Mouse (Mus musculus) heart, adult 9 months (tissue): Measurements from ENCODE around the gene Lrrc28.

Source experiments
- DNase-seq, 2 experiments: peaks; one replicate each; pipeline ENCODE4 v3.0.0; 2022; ENCODE audit warnings: low spot score in 2 of 2

Lrrc28 gene

DNA sequence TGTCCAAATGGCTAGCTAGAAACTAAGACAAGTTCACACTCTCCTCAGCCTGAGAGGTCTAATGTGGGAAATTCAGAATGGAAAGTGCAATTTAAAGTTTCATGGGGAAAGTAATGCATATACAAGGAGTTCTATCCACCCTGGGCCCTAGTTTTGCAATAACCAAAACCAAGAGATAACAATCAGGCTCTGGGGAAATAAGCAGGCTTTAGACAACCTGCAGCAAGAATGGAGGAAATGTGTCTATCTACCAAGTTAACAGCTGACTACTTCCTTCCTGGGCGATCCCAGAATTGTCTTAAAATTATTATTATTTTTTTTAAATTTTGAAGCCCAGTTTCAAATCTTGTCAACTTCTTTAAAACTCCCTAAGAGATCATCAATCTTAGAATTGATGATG, 48.7 kb downstream of the Lrrc28 start:
- DNase-seq = no peak

DNA sequence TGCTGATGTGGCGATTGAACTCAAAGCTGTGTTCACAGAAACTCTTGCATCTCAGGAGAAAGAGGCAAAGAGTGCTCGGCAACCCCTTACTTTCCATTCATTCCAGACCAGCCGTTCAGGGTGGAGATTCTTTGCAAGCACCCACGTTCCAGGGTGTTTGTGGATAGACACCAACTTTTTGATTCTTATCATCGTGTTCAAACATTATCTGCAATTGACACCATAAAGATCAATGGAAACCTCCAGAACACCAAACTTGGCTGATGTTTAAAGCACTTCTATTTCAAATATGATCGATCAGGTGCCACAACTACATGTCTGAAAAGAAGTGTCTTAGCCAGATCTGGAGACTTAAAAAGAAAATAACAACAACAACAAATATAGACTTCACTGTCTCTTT, 51.2 kb downstream of the Lrrc28 start:
- no peak for DNase-seq

- no peak for DNase-seq
Observed at GRCm38 (mm10) chr7:67592670-67593069, 52.4 kb downstream of the Lrrc28 start.

DNA sequence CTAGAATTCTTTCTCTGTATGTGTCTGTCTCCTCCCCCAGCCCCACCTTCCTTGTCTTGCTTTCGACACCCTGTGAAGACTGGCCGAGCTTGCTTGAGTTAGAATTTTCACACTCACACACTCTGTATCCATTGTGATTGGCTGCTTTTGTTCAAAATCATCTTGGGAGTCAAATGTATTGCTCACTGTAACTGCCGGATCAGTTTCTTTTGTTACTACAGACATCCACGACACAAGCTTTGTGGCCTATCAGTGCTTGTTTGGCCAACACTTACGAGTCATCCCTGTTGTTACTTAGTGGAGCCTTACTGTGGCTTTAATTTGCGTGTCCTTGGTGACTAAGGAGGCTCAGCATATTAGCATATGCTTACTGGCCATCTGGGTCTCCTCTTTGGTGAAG, 56.3 kb downstream of the Lrrc28 start:
- no peak for DNase-seq

DNA sequence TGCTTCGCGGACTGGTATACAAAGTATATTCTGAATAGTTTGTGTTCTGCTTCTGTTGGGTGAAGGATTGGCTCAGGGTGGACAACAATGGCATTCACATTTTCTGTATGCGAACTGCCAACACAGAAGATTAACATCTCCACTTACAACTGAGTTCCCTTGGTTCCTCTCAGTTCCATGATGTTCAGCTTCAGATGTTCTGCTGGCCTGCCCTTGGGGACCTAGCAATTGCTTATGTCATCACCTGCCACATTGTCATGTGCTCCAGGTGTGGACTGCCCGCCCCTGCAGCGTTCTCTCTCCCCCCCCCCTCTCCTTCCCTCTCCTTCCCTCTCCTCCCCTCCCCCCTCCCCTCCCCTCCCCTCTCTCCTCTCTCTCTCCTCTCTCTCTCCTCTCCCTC, 58.6 kb downstream of the Lrrc28 start:
- no peak for DNase-seq

DNA sequence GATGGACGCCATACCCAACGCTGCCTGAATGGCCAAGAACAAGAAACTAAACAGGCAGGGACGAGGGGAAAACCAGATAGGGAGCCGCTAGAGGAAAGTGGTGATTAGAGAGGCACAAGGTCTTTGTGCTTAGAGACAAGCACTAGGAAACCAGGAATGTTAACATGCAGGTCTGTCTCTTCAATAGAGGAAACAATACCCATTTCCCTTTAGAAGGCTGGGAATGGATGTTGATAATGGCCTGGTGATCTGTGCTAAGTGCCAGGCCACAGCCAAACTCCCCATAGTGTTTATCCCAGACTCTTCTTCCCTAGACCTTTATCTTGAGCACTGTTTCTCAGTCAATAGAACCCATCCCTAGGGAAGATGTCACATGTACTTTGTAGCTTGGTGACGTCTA, 61.2 kb downstream of the Lrrc28 start:
- DNase-seq = no peak

GRCm38 (mm10) chr7:67578783-67579482, 66.1 kb downstream of the Lrrc28 start:
- DNase-seq = no peak

- no peak for DNase-seq
Observed at GRCm38 (mm10) chr7:67578044-67578443, 67.0 kb downstream of the Lrrc28 start.

DNA sequence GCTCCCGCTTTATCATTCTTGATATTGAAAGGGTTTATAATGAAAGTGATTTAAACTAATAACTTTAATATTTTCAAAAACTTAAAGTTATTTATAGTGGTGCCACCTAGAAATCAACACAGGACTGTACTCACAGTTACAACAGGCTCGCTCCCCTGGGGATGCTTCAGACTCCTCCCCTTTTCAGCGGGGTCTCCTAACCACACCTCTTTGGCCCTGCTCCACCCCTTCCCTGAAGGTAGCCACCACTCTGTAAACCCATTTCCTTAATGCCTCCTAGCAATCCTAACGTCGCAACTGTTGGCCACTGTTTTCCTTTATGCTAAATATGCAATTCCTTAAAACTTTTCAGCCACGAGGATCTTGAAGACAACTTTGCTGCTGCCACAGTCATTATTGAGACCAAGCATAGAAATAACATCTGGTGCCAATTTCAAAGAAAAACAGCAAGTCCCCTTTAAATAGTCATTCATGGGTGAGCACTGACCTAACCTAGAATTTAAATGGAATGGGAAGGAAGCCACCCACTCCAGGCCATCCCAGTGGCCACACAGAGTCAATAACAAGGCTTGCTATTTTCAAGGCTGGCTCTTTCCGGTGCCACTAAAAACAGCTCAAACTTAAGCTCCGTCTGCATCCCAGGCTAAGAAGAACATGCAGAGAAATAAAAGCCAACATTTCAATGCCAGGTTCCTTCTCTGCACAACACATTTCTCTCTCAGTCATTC, 78.4 kb downstream of the Lrrc28 start:
- DNase-seq = peak; percentile 32 to 42

- no peak for DNase-seq
Observed at GRCm38 (mm10) chr7:67565132-67565531, 79.9 kb downstream of the Lrrc28 start.

DNA sequence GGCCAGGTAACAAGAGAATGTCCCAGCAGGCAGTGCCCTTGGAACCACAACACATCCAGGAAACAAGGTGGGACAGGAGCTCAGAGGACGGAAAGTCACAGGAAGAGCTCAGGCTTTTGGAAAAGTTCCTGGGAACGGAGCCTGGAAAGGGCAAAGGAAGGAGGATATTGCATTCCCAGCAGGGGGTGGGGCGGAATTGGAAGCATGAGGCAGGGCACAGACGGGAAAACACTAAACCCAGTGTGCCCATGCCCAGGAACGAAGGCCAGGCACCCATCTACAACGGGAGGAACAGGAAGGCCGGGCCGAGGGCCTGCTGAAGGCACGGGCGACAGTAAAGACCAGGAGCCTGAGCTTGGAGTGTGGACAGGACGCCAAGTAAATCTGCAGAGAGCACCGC, 82.9 kb downstream of the Lrrc28 start:
- DNase-seq = peak; percentile 73 to 80

DNA sequence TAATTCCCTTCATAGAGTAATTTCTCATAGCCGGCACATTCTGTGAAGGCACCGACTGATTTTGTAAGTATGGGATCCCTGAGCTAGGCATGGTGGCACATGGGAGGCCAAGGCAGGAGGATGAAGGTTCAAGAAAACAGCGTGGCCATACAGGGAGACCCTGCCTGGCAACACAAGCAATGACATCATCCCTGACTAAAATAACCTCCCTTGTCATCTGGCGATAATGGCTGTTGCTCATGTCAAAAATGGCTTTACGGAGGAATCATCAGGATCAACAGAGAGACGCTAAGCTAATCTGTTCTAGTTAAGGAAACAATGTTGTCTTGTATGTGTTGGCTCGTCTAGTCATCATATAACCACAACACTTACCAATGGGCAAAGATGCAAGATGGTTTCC, 85.6 kb downstream of the Lrrc28 start:
- DNase-seq = no peak

DNA sequence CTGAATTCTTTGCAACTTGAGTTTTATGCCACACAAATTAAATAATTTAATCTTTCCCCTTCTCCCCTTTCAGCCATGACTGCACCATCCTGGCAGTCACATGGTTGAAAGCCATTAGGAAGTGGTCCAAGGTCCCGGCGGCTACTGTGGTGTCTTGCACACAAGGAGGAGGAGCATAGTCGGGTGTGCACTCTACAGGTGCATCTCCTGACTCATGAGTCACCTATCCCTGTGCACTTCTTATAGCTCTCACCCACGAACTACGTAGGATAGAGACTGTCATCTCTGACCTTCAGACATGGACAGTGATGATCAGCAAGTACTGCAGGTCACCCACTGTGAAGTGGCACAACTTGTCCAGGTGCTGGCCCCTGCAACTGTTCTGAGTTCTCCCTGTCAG, 86.8 kb downstream of the Lrrc28 start:
- DNase-seq = no peak

DNA sequence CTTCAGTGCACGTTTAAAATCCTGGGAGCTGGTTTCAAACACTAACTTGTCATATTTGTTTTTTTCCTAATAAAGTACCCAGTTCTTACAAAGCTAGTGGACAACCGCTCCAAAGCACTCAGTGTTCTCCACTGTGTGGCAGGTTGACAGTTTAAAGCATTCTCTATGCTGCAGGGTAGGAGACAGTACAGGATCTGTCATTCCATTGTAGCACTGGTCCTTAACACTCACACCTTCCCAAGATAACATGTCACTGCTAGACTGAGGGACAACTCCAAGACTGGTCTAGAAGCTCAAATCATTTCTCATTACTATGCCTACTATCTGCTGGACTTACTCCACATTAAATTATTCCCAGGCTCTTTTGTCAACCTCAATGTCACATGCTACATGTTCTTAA, 90.2 kb downstream of the Lrrc28 start:
- DNase-seq = peak in 1 of 2 experiments; percentile 25

- no peak for DNase-seq
Observed at GRCm38 (mm10) chr7:67551242-67551641, 93.8 kb downstream of the Lrrc28 start.

GRCm38 (mm10) chr7:67549073-67549561, 96.0 kb downstream of the Lrrc28 start:
- peak; percentile 83 to 89 for DNase-seq

DNA sequence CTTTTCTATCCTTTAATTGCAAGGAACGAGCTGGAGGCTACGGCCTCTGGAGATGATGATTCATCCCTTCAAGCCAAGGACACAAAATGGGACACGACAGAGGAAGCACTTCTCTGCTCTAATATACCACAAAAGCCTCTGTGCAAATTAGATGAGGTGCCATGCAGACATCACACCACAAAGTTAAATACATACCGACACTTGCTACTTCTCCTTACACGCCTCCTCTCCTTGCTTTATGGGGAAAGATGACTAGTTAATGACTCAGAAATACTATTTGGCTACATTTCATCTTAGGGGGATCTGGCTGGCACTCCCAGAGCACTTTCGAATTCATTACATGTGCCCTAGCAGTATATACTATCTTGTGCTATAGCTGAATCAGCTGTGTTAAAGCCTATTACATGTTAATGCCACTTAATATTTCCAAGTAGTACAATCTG, 96.4 kb downstream of the Lrrc28 start:
- no peak for DNase-seq

DNA sequence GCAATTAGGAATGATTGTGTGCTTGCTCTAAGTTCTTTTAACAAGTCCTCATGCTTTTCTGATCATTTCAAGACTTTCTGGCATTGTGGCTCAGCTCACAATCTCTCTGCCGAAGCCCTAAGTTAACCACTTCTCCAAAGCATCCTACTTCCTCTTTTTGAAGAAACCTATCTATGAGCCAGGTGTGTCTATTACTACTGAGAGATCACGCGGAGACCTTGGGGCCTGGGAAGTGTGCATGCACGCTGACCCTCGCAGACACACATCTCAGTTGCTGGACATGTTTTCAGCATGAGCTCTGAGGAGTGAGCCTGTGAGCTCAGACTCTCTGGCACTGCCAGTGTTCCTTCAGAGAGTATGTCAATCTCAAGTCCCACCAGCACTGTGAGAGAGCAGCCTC, 98.8 kb downstream of the Lrrc28 start:
- no peak for DNase-seq

DNA sequence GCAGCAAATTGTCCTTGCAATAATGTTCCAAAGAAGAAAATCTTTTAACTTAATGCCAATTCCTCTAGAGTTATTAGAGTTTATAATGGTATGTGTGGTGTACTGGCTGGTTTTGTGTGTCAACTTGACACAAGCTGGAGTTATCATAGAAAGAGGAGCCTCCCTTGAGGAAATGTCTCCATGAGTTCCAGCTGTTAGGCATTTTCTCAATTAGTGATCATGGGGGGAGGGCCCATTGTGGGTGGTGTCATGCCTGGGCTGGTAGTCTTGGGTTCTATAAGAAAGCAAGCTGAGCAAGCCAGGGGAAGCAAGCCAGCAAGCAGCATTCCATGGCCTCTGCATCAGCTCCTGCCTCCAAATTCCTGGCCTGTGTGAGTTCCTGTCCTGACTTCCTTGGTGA, 100.5 kb downstream of the Lrrc28 start:
- DNase-seq = no peak

DNA sequence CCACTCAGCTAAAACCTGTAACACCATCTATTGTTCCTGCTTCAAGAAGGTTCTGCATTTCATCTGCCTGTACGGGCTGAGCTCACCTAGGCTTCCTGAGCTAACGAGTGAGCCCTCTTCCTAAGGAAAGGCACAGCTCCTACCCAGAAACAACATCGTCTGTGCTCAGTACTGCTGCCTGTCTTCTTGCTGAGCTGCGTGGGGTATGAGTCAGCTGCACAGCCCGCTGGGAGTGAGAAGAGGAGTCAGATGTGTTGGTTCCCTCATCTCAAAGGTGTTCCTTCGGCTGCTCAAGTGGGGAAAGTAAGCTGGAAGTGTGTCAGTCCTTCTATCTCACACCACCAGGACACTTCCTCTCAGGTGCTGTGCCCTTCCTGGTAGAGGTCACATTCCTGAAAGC, 101.4 kb downstream of the Lrrc28 start:
- DNase-seq = no peak

DNA sequence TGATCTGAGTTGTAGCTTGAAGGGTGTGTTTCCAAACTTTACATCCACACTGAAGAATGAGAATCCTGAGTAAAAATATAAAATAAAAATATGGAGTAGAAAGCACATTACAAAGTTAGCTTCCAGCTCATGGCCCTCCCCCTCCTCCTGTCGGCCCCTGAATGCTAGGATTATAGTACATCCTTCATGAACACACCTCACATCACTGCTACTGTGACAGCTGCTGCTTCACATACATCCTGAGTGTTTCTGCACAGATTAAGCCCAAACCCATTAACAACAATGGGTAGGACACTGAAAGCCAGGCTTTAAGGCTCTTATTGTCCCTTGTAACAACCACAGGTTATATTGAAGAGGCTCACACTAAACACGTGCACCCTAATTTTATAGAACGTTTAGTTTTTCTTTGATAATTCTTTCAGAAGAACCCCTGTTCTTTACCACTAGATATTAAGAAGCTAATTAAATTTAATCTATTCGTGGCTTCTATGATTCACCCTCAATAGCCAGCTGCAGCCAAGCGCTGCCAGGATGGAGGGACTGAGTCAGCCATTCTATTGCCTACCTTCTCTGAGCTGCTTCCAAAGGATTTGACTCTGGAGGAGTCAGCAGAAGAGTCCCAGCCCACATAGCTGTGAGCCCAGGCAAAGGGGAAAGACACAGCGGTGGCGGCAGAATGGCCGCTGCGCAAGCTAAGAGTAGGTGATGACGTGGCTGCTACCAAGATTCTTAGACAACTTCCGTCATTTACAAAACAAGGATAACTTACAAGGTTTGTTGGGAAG, 108.3 kb downstream of the Lrrc28 start:
- no peak for DNase-seq

DNA sequence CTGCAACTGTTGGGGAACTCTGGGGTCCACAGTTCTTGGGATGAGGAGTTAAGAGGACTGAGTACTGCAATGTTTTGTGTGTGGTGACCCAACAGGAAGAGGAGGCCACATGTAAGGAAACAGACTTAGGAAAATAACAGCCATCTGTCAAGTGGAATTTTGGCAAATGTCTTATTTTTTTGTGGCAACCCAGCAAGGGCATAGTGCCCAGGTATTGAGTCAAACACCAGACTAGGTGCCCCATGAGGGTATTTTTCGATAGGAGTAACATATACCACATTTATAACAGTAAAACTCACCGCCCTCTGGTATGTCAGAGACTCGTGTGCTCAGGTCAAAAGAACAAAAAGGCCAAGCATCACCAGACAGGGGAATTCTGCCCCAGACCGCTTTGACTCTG, 109.1 kb downstream of the Lrrc28 start:
- no peak for DNase-seq

DNA sequence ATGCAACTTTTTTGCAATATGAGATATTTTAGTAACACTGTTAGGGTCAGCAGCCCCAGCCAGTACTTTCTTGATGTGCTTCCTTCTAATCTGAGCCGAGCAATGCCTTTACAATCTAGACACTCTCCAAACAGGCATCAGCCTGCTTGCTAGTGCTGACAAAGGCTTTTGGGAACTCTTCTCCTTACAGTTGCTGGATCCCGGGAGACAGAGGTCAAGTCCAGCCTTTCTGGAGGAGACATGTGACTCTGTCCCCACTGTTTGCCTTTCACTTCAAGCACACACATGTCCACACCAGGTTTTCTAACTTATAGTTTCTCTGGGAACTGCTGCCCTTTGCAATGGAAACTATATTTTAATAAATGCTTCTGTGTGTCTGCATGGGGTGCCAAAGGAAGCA, 114.1 kb downstream of the Lrrc28 start:
- no peak for DNase-seq
